Mouse (Mus musculus): ENCODE measurements around the gene Thra.

The Thra gene

DNA sequence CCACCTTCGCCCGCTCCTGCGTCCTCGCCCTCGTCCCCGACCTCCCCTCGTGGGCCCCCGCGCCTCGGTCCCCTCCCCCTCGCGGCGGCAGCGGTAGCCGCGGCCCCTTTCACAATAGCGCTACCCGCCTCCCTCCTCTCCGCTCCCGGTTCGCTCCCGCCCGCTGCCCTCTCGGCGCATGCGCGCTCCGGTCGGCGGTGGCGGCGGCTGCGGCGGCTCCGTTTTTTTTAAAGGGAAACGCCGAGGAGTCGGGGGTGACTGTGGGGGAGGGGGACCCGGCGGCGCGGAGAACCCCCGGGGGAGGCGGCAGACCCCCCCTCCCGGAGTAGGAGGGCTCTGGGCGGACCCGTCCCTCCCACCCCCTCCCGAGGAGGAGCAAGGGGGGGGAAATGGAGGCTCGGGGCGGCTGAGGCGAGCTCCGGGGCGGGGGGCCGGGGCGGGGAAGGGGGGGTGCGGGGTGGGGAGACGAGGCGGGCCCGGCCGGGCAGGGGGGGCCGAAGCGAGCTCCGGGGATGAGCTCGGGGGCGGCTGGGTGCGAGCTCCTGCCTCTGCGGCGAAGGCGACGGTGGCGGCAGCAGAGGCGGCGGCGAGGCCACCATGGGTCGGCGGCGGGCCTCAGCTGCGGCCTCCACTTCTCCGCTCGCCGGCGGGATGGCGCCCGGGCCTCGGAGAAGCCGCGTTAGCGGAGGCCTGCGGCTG, 54.7 kb downstream of the Thra start, which contains the start of gene Msl1:
Msl1 (plus strand) TSS at position 502 of the 699 bp plus-strand sequence.
- DNase-seq (ENCODE audit: low spot score in 2 of 2): peak; percentile 81 to 90

DNA sequence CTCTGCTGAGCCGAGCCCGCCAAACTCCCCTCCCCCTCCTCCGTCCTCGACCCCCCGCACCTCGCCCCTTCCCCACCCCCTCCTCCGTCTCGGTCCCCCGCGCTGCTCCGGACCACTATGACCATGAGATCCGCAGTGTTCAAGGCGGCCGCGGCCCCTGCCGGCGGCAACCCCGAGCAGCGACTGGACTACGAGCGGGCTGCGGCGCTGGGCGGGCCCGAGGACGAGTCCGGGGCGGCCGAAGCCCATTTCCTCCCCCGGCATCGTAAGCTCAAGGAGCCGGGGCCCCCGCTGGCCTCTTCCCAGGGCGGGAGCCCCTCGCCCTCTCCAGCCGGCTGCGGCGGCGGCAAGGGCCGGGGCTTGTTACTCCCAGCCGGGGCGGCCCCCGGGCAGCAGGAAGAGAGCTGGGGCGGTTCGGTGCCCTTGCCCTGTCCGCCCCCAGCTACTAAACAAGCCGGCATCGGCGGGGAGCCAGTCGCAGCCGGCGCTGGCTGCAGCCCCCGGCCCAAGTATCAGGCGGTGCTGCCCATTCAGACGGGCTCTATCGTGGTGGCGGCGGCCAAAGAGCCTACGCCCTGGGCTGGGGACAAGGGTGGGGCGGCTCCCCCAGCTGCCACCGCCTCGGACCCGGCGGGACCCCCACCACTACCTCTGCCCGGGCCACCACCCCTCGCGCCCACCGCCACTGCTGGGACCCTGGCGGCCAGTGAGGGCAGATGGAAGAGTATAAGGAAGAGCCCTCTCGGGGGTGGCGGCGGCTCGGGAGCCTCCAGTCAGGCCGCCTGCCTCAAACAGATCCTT, 55.5 kb downstream of the Thra start:
- peak; percentile 53 to 57 for DNase-seq (ENCODE audit: low spot score in 2 of 2)

DNA sequence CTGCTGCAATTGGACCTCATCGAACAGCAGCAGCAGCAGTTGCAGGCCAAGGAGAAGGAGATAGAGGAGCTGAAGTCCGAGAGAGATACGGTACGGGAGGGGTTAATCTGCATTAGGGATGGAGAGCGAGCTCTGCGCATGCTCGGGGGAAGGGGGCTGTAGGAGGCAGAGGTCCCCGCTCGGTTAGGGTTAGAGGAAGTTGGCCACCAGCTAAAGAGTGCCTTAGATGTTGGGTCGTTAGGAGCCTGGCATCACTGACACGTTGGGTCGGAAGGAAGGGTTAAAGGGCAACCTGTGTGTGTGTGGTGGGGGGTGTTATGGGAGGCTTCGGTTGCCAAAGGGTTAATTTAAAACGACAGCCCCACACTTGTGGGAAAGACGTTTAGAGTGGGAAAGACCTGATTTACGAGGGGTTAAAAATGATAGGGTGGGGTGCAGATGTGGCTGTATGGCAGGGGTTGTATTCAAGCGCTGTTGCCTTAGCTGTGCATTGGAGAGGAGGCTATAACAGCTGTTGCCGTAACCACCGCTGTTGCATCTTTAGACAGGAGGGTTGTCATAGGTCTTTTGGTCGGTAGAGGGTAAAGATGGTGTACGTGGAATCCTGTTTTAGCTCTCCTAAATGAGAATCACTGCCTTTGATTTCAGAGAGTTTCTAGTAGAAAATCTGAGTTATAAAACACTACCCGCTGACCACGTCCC, 56.2 kb downstream of the Thra start:
- DNase-seq (ENCODE audit: low spot score in 2 of 2): peak; percentile 66 to 75

DNA sequence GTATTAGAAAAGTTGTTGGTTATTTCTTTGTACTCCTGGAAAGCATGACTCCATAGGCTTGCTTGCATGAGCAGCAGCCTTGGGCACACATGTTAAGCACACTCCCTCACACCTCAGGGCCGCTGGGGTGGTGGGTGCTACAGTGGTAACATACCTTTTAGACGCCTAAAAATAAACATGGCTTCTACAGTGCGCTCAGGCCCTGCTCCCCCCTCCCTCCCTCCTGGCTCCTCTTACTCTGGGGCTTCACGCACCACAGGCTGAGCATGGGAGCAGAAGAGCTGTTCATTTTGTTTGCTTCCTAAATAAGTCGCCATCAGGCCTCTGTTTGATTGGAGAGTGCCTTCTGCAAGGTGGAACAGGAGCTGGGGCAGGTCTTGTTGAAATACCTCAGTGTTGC, 56.9 kb downstream of the Thra start:
- no peak for DNase-seq (ENCODE audit: low spot score in 2 of 2)

DNA sequence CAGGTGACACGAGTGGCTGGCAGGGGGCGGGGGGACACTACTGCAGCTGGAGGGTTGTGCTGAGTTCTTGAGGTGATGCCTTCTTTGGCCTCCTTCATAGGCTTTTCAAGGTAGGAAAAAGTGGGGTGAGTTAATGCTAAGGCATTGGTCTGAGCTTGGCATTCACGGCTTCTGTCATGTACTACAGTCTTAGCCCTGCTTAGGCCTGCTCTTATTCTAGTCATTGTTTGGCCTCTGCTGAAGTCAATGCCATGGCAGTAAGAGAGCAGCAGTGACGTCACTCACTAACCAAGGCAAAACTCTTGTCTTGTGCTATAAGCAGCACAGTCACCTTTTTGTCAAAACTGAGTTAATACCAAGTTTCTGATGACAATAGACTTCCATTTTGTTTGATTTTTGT, 57.5 kb downstream of the Thra start:
- no peak for DNase-seq (ENCODE audit: low spot score in 2 of 2)

DNA sequence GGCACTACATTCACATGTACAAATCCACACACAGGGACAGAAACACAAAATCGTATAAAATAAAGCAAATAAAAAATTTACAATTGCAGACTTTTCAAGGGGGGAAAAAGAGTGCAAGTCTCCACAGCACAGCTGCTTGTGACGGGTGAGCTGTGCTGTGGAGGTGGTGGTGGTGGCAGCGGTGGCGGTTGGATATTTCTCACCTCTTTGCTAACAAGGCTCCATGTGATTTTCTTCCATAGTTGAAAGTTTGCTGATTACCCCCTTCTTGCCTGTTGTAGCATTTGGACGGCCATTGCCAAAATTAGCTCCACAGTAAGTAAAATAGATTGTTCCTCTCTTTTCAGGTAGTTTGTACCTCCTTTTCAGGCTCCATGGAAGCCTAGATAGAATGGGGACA, 64.2 kb downstream of the Thra start, which contains the start of gene Casc3:
Casc3 (plus strand) TSS at position 301 of the 400 bp plus-strand sequence.
- no peak for DNase-seq (ENCODE audit: low spot score in 2 of 2)

DNA sequence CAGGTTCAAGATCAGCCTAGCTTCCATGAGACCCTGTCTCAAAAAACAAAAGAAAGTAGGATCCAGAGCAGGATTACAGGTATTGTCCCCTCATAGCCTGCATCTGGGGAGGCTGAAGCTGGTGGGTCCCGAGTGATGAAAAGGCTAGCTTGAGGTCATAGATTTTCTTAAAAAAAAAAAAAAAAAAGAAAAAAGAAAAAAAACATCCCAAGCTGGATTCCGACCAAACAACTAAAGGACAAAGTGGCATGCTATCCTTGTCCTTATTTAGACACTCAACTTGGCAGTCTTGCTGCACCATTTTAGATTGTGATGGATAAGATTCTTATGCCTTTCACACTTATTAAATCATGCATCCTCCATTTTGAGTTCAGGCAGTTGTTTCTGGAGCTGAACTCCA, 68.0 kb downstream of the Thra start:
- DNase-seq (ENCODE audit: low spot score in 2 of 2): no peak

DNA sequence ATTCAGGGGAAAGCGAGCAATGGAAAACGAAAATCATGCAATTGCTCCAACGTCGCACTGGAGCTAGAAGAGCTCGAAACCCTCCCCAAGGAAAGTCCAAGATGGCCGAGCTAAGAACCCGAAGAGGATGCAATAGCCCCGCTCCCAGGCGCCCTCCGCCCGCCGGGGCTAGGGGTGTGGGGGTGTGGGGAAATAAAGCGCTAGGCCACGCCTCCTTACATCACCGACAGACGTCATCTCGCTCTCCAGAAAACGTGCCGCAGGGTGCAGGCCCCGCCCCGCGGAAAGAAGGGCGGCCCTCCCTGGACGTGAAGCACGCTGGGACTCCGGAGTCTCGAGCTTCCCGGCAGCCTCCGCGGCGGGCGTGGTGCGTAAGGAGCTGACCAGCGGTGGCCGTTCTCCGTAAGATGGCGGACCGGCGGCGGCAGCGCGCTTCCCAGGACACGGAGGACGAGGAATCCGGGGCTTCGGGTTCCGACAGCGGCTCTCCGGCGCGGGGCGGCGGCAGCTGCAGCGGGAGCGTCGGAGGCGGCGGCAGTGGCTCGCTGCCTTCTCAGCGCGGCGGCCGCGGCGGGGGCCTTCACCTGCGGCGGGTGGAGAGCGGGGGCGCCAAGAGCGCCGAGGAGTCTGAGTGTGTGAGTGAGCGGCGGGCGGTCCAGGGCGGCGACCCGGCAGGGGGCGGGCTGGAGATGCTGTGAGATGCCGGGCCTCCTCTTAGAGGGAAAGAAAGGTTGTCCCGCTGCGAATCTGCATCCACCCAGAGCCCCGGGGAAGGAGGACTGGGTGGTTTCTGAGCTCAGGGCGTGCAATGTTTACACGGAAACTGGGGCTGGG, 69.2 kb downstream of the Thra start:
- peak; percentile 99 for DNase-seq (ENCODE audit: low spot score in 2 of 2)

DNA sequence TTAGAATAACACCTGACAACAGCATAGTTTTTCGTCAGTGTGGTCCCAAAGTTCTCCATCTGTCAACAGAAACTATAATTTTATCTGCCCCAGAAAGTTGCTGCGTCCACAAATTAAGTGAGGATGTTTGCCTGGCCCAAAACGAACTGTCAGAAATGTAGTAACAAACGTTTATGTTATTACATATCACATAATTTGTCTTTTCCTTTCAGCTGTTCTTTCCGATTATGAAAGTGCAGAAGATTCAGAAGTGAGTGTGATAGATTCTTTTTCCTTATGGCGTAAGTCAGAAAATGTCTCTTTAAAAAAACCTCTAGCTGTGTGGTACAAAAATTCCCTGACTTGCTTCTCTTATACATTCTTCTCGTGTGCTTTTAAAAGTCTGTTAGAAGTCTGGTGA, 70.2 kb downstream of the Thra start:
- no peak for DNase-seq (ENCODE audit: low spot score in 2 of 2)

DNA sequence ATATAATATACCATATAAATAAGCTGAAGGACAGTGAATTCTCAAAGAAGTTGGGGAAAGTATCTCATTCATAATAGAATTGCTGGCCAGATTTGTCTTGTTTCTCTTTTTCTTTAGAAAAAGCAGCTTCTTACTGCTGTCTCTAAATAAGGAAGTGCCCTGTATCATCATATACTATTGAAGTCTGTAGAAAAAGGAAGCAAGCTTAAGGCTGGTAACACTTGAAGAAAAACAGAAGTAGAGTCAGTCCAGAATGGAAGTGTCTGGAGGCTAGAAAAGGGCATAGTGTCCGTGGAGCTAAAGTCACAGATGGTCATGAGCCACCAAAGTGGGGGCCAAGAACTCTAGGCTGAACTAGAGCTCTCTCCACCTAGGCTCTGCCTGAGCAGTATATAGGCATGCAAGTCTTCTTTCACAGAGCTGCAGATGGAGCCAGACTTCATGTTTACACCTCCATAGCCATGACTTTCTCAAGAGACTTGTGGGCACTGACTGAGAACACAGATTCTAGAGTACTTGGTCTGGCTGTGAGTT, 76.3 kb downstream of the Thra start:
- no peak for DNase-seq (ENCODE audit: low spot score in 2 of 2)

Data from frontal cortex, postnatal 10 days (tissue).